Mouse (Mus musculus) thymus, adult 2 months (tissue): ENCODE measurements around the gene Vmn1r93.
"Not testable (repeated sequence)": the region's sequence is repeated elsewhere in the genome, so short reads cannot be mapped to it uniquely, and the experiment has no call there.

ENCODE experiments used
- CTCF ChIP-seq: fragments of 200-500 bp; IDR thresholded peaks from 2 replicates; pipeline ENCODE4 v1.5.1; 2012; ENCODE audit warnings: mild to moderate bottlenecking, control low read depth, low read length, moderate library complexity, borderline replicate concordance; ENCODE audit not compliant: control insufficient read depth, poor library complexity, insufficient read depth; ENCODE audit errors: extremely low read depth
- POLR2A ChIP-seq: fragments of 200-500 bp; IDR thresholded peaks from 2 replicates; pipeline ENCODE4 v1.6.1; 2012; ENCODE audit warnings: mild to moderate bottlenecking, low read length, control low read depth, moderate library complexity; ENCODE audit not compliant: control insufficient read depth, poor library complexity, insufficient read depth; ENCODE audit errors: extremely low read depth

GRCm38 (mm10) chr7:20138988-20139387 is at the start of gene Vmn1r93:
- not testable (repeated sequence) for TF ChIP-seq POLR2A, CTCF
